Mouse (Mus musculus): ENCODE data around the gene Eif4a1. TPM values are rescaled to one million over a fixed set of nuclear protein-coding genes. Genes with fewer than 3 reads are reported as not detected.
A peak's percentile ranks its signal among the peaks of the same experiment; 100 is the strongest.

Eif4a1 gene
- total and polyA plus RNA-seq, 3 experiments = 1,622 to 2,161 (median 1,728) TPM

GRCm38 (mm10) chr11:69653399-69653798 is 18.8 kb downstream of the Eif4a1 start:
- peaks cover 0 to 58% of the 10 kb centered on the region in 2 experiments; a peak in 2 of 4 replicates for H3K4me1 ChIP-seq (ENCODE audit: control insufficient read depth in 1 of 2, insufficient read depth in 2 of 2)
- DNase-seq (ENCODE audit: extremely low read depth) = no peak
- H3K4me2 ChIP-seq (ENCODE audit: insufficient read depth, low read depth, poor library complexity, severe bottlenecking) = no peak overlapping the region
- no peak overlapping the region for H3K9ac ChIP-seq (ENCODE audit: insufficient read depth, low read depth)
- peaks cover 82 to 92% of the 10 kb centered on the region in 2 experiments for H3K36me3 ChIP-seq (replicated peaks in 1 of 2; ENCODE audit: control insufficient read depth in 1 of 2, insufficient read depth in 1 of 2, low read length in 1 of 2)
- H3K9me3 ChIP-seq (replicated peaks; ENCODE audit: low read length) = no peaks in the 10 kb centered on the region
- no peaks in the 10 kb centered on the region; the same call in 1 of the 2 replicates for H3K79me2 ChIP-seq (replicated peaks; ENCODE audit: control insufficient read depth, extremely low read depth, insufficient read depth, poor library complexity, severe bottlenecking)
- no peak overlapping the region for H3K27ac ChIP-seq (ENCODE audit: insufficient read depth, low read depth)
- dilution Hi-C loops (cut with MboI; ENCODE audit: extremely low pct_ligation_motif_present, extremely low pct_unique_long_range_greater_than_20kb, low sequenced_read_pairs) (no loop called here), in situ Hi-C loops (cut with MboI; ENCODE audit: low pct_ligation_motif_present, low pct_unique_long_range_greater_than_20kb, low sequenced_read_pairs) (no loop called here)
- H3K4me3 ChIP-seq (replicated peaks in 1 of 3; ENCODE audit: low read depth in 2 of 3, low read length in 2 of 3, poor library complexity in 1 of 3) = no peak overlapping the region
- H3K27me3 ChIP-seq (replicated peaks) = no peaks in the 10 kb centered on the region
- TF ChIP-seq POLR2A (IDR thresholded peaks at IDR 0.05; ENCODE audit: low read depth, low read length) (peak; percentile 21; the same call in 1 of the 2 replicates), NELFE (IDR thresholded peaks at IDR 0.05; ENCODE audit: low read depth, low read length) (no peak)

GRCm38 (mm10) chr11:69645860-69646259 is 26.4 kb downstream of the Eif4a1 start:
- dilution Hi-C loops (cut with MboI; ENCODE audit: extremely low pct_ligation_motif_present, extremely low pct_unique_long_range_greater_than_20kb, low sequenced_read_pairs) (no loop called here), in situ Hi-C loops (cut with MboI; ENCODE audit: low pct_ligation_motif_present, low pct_unique_long_range_greater_than_20kb, low sequenced_read_pairs) (no loop called here)
- Histone ChIP-seq H3K4me1 (ENCODE audit: control insufficient read depth in 1 of 2, insufficient read depth in 2 of 2) (no peaks in the 10 kb centered on the region), H3K79me2 (replicated peaks; ENCODE audit: control insufficient read depth, extremely low read depth, insufficient read depth, poor library complexity, severe bottlenecking) (no peaks in the 10 kb centered on the region; the same call in 1 of the 2 replicates), H3K27me3 (replicated peaks) (no peaks in the 10 kb centered on the region), H3K9ac (ENCODE audit: insufficient read depth, low read depth) (no peak overlapping the region), H3K27ac (ENCODE audit: insufficient read depth, low read depth) (no peak overlapping the region), H3K4me2 (ENCODE audit: insufficient read depth, low read depth, poor library complexity, severe bottlenecking) (no peak overlapping the region), H3K9me3 (replicated peaks; ENCODE audit: low read length) (no peaks in the 10 kb centered on the region), H3K36me3 (replicated peaks in 1 of 2; ENCODE audit: control insufficient read depth in 1 of 2, insufficient read depth in 1 of 2, low read length in 1 of 2) (peaks cover 82 to 92% of the 10 kb centered on the region in 2 experiments), H3K4me3 (replicated peaks in 1 of 3; ENCODE audit: low read depth in 2 of 3, low read length in 2 of 3, poor library complexity in 1 of 3) (no peak overlapping the region)
- no peak for DNase-seq (ENCODE audit: extremely low read depth)
- TF ChIP-seq UBTF (IDR thresholded peaks at IDR 0.05; ENCODE audit: low read depth, low read length) (no peak), CTCF (conservative IDR thresholded peaks at IDR 0.05 in 1 of 2, IDR thresholded peaks at IDR 0.05 in 1 of 2; ENCODE audit: low read depth in 2 of 2, low read length in 2 of 2) (no peak), PAX5 (IDR thresholded peaks at IDR 0.05; ENCODE audit: low read length) (no peak), MAX (IDR thresholded peaks at IDR 0.05; ENCODE audit: low read length) (no peak), ZC3H11A (IDR thresholded peaks at IDR 0.05; ENCODE audit: low read depth, low read length) (no peak), MAZ (IDR thresholded peaks at IDR 0.05; ENCODE audit: low read depth, low read length) (no peak), NRF1 (IDR thresholded peaks at IDR 0.05; ENCODE audit: low read depth, low read length) (no peak), SIN3A (IDR thresholded peaks at IDR 0.05; ENCODE audit: low read length) (no peak), ELF1 (IDR thresholded peaks at IDR 0.05; ENCODE audit: low read depth, low read length) (no peak), CHD2 (IDR thresholded peaks at IDR 0.05; ENCODE audit: low read length) (no peak), HCFC1 (IDR thresholded peaks at IDR 0.05; ENCODE audit: low read depth, low read length) (no peak), KAT2A (IDR thresholded peaks at IDR 0.05; ENCODE audit: insufficient replicate concordance, low read length) (no peak), TBP (conservative IDR thresholded peaks at IDR 0.05; ENCODE audit: low read depth, low read length) (no peak), MXI1 (IDR thresholded peaks at IDR 0.05; ENCODE audit: low read depth, low read length) (no peak), BHLHE40 (IDR thresholded peaks at IDR 0.05; ENCODE audit: low read depth, low read length) (no peak), MEF2A (IDR thresholded peaks at IDR 0.05; ENCODE audit: borderline replicate concordance, low read depth, low read length) (no peak), USF1 (IDR thresholded peaks at IDR 0.05; ENCODE audit: low read depth, low read length) (no peak), E2F4 (IDR thresholded peaks at IDR 0.05; ENCODE audit: insufficient replicate concordance, low read depth, low read length) (no peak), EP300 (IDR thresholded peaks at IDR 0.05; ENCODE audit: low read length) (no peak)

Measured in CH12.LX (cell line).